Mouse (Mus musculus): ENCODE data around the gene Itga10. TPM values are rescaled to one million over a fixed set of nuclear protein-coding genes. Genes with fewer than 3 reads are reported as not detected.
A peak's percentile ranks its signal among the peaks of the same experiment; 100 is the strongest.

Gene Itga10
- polyA plus RNA-seq, 1 experiment from 2014 or later: 0.49 TPM

- ATAC-seq: no peak
- Histone ChIP-seq H3K27me3 (replicated peaks) (no peaks in the 10 kb centered on the region), H3K9me3 (no peaks in the 10 kb centered on the region), H3K4me3 (replicated peaks) (no peak overlapping the region), H3K4me1 (replicated peaks) (no peaks in the 10 kb centered on the region), H3K4me2 (replicated peaks) (no peak overlapping the region), H3K27ac (no peak overlapping the region), H3K9ac (no peak overlapping the region), H3K36me3 (no peaks in the 10 kb centered on the region)
- WGBS: 49% methylated on average over 3 of the region's 3 CpGs
These were observed 44.9 kb downstream of the Itga10 start for GRCm38 (mm10) chr3:96690298-96690697.

GRCm38 (mm10) chr3:96692506-96692905, 47.1 kb downstream of the Itga10 start:
- WGBS: 19% methylated on average over 3 of the region's 3 CpGs
- Histone ChIP-seq H3K36me3 (no peaks in the 10 kb centered on the region), H3K4me3 (replicated peaks) (no peak overlapping the region), H3K27ac (no peak overlapping the region), H3K4me1 (replicated peaks) (peaks cover 7% of the 10 kb centered on the region; the same call in 1 of the 2 replicates), H3K9me3 (no peaks in the 10 kb centered on the region), H3K4me2 (replicated peaks) (no peak overlapping the region), H3K27me3 (replicated peaks) (no peaks in the 10 kb centered on the region), H3K9ac (no peak overlapping the region; the same call in 1 of the 2 replicates)
- ATAC-seq: no peak

- Histone ChIP-seq H3K27ac (no peak overlapping the region), H3K4me2 (replicated peaks) (no peak overlapping the region), H3K9me3 (no peaks in the 10 kb centered on the region), H3K9ac (no peak overlapping the region), H3K4me1 (replicated peaks) (peaks cover 13% of the 10 kb centered on the region; the same call in 1 of the 2 replicates), H3K27me3 (replicated peaks) (no peaks in the 10 kb centered on the region), H3K36me3 (no peaks in the 10 kb centered on the region), H3K4me3 (replicated peaks) (no peak overlapping the region)
- no peak for ATAC-seq
- WGBS: 70% methylated on average over 1 of the region's 1 CpGs
These were observed 48.2 kb downstream of the Itga10 start for GRCm38 (mm10) chr3:96693579-96693978.

- peak within 1 kb of the TSS; percentile 91 for H3K4me3 ChIP-seq (replicated peaks)
- H3K27ac ChIP-seq: peak within 1 kb of the TSS; percentile 95
- no peaks in the 10 kb centered on the region for H3K9me3 ChIP-seq
- under 1% methylated on average over 35 of the region's 35 CpGs for WGBS
- ATAC-seq: peak; percentile 87
- H3K9ac ChIP-seq: peak within 1 kb of the TSS; percentile 87
- peak within 1 kb of the TSS; percentile 89 for H3K4me2 ChIP-seq (replicated peaks)
- no peaks in the 10 kb centered on the region for H3K27me3 ChIP-seq (replicated peaks)
- H3K36me3 ChIP-seq: peaks cover 6% of the 10 kb centered on the region; the same call in 1 of the 2 replicates
- H3K4me1 ChIP-seq (replicated peaks): peaks cover 13% of the 10 kb centered on the region; the same call in 1 of the 2 replicates
These were observed 50.9 kb downstream of the Itga10 start, which contains the start of gene Pias3 for GRCm38 (mm10) chr3:96696198-96696765. Pias3 (plus strand) TSS chr3:96696384.

GRCm38 (mm10) chr3:96696766-96697732, 51.7 kb downstream of the Itga10 start:
- Histone ChIP-seq H3K4me2 (replicated peaks) (peak overlapping the region; percentile 89), H3K9ac (peak overlapping the region; percentile 87), H3K4me3 (replicated peaks) (peak overlapping the region; percentile 91), H3K27me3 (replicated peaks) (no peaks in the 10 kb centered on the region), H3K9me3 (no peaks in the 10 kb centered on the region), H3K27ac (peak overlapping the region; percentile 95), H3K4me1 (replicated peaks) (peaks cover 13% of the 10 kb centered on the region; the same call in 1 of the 2 replicates), H3K36me3 (peaks cover 13% of the 10 kb centered on the region; the same call in 1 of the 2 replicates)
- WGBS: under 1% methylated on average over 80 of the region's 85 CpGs
- peak; percentile 97 for ATAC-seq

- ATAC-seq: no peak
- Histone ChIP-seq H3K4me1 (replicated peaks) (peaks cover 13% of the 10 kb centered on the region; the same call in 1 of the 2 replicates), H3K4me2 (replicated peaks) (no peak overlapping the region), H3K27ac (no peak overlapping the region), H3K27me3 (replicated peaks) (no peaks in the 10 kb centered on the region), H3K9ac (no peak overlapping the region), H3K4me3 (replicated peaks) (no peak overlapping the region), H3K36me3 (peaks cover 29% of the 10 kb centered on the region), H3K9me3 (no peaks in the 10 kb centered on the region)
- 55% methylated on average over 19 of the region's 19 CpGs for WGBS
These were observed 53.8 kb downstream of the Itga10 start for GRCm38 (mm10) chr3:96698993-96699690.

GRCm38 (mm10) chr3:96700376-96700775, 55.0 kb downstream of the Itga10 start:
- Histone ChIP-seq H3K27me3 (replicated peaks) (no peaks in the 10 kb centered on the region), H3K4me2 (replicated peaks) (no peak overlapping the region), H3K9ac (no peak overlapping the region), H3K36me3 (peaks cover 40% of the 10 kb centered on the region), H3K9me3 (no peaks in the 10 kb centered on the region), H3K27ac (no peak overlapping the region), H3K4me3 (replicated peaks) (no peak overlapping the region), H3K4me1 (replicated peaks) (peaks cover 13% of the 10 kb centered on the region; the same call in 1 of the 2 replicates)
- no peak for ATAC-seq
- WGBS: 60% methylated on average over 7 of the region's 7 CpGs

- Histone ChIP-seq H3K4me2 (replicated peaks) (no peak overlapping the region), H3K4me3 (replicated peaks) (no peak overlapping the region), H3K9me3 (no peaks in the 10 kb centered on the region), H3K36me3 (peaks cover 40% of the 10 kb centered on the region), H3K27me3 (replicated peaks) (no peaks in the 10 kb centered on the region), H3K9ac (no peak overlapping the region), H3K27ac (no peak overlapping the region), H3K4me1 (replicated peaks) (peaks cover 10% of the 10 kb centered on the region; the same call in 1 of the 2 replicates)
- WGBS: 90% methylated on average over 4 of the region's 4 CpGs
- no peak for ATAC-seq
These were observed 55.6 kb downstream of the Itga10 start for GRCm38 (mm10) chr3:96701003-96701402.

- H3K36me3 ChIP-seq: peaks cover 40% of the 10 kb centered on the region
These were observed 59.4 kb downstream of the Itga10 start for GRCm38 (mm10) chr3:96704778-96705177.

GRCm38 (mm10) chr3:96706217-96706616, 60.8 kb downstream of the Itga10 start:
- Histone ChIP-seq H3K4me3 (replicated peaks) (no peak overlapping the region), H3K4me1 (replicated peaks) (peaks cover 5% of the 10 kb centered on the region; the same call in 1 of the 2 replicates), H3K27me3 (replicated peaks) (no peaks in the 10 kb centered on the region), H3K9ac (no peak overlapping the region), H3K36me3 (peaks cover 42% of the 10 kb centered on the region), H3K4me2 (replicated peaks) (no peak overlapping the region), H3K27ac (no peak overlapping the region), H3K9me3 (no peaks in the 10 kb centered on the region)
- WGBS: 88% methylated on average over 11 of the region's 11 CpGs
- ATAC-seq: no peak

More at GRCm38 (mm10) chr3:96704778-96705177, 59.4 kb downstream of the Itga10 start:
- Histone ChIP-seq H3K27me3 (replicated peaks) (no peaks in the 10 kb centered on the region), H3K9ac (no peak overlapping the region), H3K27ac (no peak overlapping the region), H3K4me2 (replicated peaks) (no peak overlapping the region), H3K4me3 (replicated peaks) (no peak overlapping the region), H3K9me3 (no peaks in the 10 kb centered on the region), H3K4me1 (replicated peaks) (peaks cover 5% of the 10 kb centered on the region; the same call in 1 of the 2 replicates)
- no peak for ATAC-seq
- WGBS: 70% methylated on average over 11 of the region's 11 CpGs

GRCm38 (mm10) chr3:96706984-96707383, 61.6 kb downstream of the Itga10 start:
- no peak overlapping the region for H3K9ac ChIP-seq
- H3K4me3 ChIP-seq (replicated peaks): no peak overlapping the region
- H3K36me3 ChIP-seq: peaks cover 37% of the 10 kb centered on the region
- H3K27ac ChIP-seq: no peak overlapping the region
- H3K27me3 ChIP-seq (replicated peaks): no peaks in the 10 kb centered on the region
- no peak overlapping the region for H3K4me2 ChIP-seq (replicated peaks)
- no peak for ATAC-seq
- H3K4me1 ChIP-seq (replicated peaks): peaks cover 5% of the 10 kb centered on the region; the same call in 1 of the 2 replicates
- WGBS: 72% methylated on average over 7 of the region's 7 CpGs
- no peaks in the 10 kb centered on the region for H3K9me3 ChIP-seq
